Mouse (Mus musculus) bone marrow macrophage, adult 2 months (primary cell): ENCODE results near the gene 4931428F04Rik.

Experiments used
- CTCF ChIP-seq: IDR thresholded peaks from 2 replicates; pipeline ENCODE4 v1.5.1; 2012; ENCODE audit warnings: low read depth, mild to moderate bottlenecking, low read length, moderate library complexity
- POLR2A ChIP-seq: IDR thresholded peaks from 2 replicates; pipeline ENCODE4 v1.6.1; 2012; ENCODE audit warnings: mild to moderate bottlenecking, low read depth, low read length, borderline replicate concordance

DNA sequence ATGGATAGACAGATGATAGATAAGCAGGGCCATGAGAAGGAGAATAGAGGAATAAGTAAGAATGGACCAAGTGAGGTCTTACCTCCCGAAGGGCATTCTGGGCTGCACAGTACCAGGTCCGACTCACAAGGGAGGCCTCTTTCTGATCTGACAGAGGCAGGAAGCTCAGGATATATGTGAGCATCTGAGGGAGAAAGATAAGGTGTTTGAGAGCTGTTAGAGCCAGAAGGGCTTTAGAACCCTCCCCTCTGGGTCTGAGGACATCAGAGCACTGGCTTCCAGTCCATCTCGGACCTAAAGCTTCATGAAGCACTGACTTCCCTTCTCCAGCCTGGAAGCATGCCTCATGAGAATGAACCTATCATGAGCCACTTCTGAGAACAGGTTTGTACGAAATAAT, 33.5 kb upstream of the 4931428F04Rik start:
- TF ChIP-seq POLR2A = no peak
- no peak for TF ChIP-seq CTCF
